Comparison of ENCODE assay signal across 12 mouse cellular contexts in the genomic region with DNA sequence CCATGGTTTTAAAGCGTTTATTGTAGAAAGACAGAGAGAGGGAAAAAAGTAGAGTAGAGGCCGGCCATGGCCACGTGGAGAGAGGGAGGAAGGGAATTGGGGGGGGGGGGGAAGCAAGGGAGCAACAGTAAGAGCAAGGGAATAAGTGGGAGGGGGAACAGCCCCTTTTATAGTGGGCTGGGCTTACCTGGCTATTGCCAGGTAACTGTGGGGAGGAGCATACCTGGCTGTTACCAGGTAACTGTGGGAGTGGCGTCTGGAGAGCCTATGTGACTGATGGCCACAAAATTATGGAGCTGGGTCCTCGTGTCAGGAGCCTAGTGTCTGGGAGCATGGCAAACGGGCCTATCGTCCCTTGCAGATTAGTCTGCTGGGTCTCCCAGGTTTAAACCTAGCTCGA. TPM values are rescaled to one million over a fixed set of nuclear protein-coding genes. Genes with fewer than 3 reads are reported as not detected.
DNase-seq lines count a peak whose midpoint lies in the region; ATAC-seq lines count a peak whose summit lies in the region.
"Had no signal": no experiment of that assay in that cellular context is flagged by ENCODE, and none has a peak within 500 bp of the region (broad histone marks: within the 10 kb centered on the region; RNA-seq: fewer than 3 reads in every experiment).

No protein-coding gene starts in this region.

- H3K27me3 ChIP-seq in heart, embryonic 11.5 days (ENCODE audit: control insufficient read depth, insufficient read depth, low read length), result peaks cover 10% of the 10 kb centered on the region
- no peaks in the 10 kb centered on the region for H3K27me3 ChIP-seq in lung, embryonic 16.5 days (ENCODE audit: control insufficient read depth, insufficient read depth, low read depth, low read length)
- H3K27me3 ChIP-seq in limb, embryonic 10.5 days (ENCODE audit: low read depth, poor library complexity, severe bottlenecking), result peaks cover 31% of the 10 kb centered on the region; the same call in 1 of the 2 replicates
- no peaks in the 10 kb centered on the region for H3K27me3 ChIP-seq in stomach, embryonic 15.5 days (replicated peaks)

- no peak overlapping the region for H3K27ac ChIP-seq in heart, embryonic 11.5 days (ENCODE audit: low read depth, low read length)
- no peak overlapping the region for H3K27ac ChIP-seq in lung, embryonic 16.5 days (ENCODE audit: low read length)
- H3K27ac ChIP-seq in limb, embryonic 10.5 days, result no peak overlapping the region
- no peak overlapping the region for H3K27ac ChIP-seq in stomach, embryonic 15.5 days

- H3K9ac ChIP-seq in heart, embryonic 11.5 days (ENCODE audit: low read depth, low read length), result no peak overlapping the region
- H3K9ac ChIP-seq in lung, embryonic 16.5 days (ENCODE audit: low read length), result peak overlapping the region; percentile 56; the same call in 1 of the 2 replicates
- H3K9ac ChIP-seq in stomach, embryonic 15.5 days, result no peak overlapping the region

- DNase-seq in heart, postnatal 4 days, result no peak
- DNase-seq in lung, postnatal 25 days (ENCODE audit: low spot score), result no peak
- DNase-seq in limb, embryonic 10.5 days (ENCODE audit: low spot score), result no peak
- DNase-seq in urinary bladder, adult 18-20 months (ENCODE audit: low spot score in 2 of 2), result no peak
- no peak for DNase-seq in spleen, adult 12 weeks (ENCODE audit: low spot score)
- DNase-seq: B cell, adult 2 months; cerebellum, postnatal 36 days; right cerebral cortex, adult 18-20 months; thymus, adult 18-20 months had no signal

- no peaks in the 10 kb centered on the region for H3K9me3 ChIP-seq in heart, embryonic 11.5 days (replicated peaks; ENCODE audit: control insufficient read depth, low read length)
- H3K9me3 ChIP-seq in lung, embryonic 16.5 days (ENCODE audit: control insufficient read depth, low read length), result no peaks in the 10 kb centered on the region
- no peaks in the 10 kb centered on the region for H3K9me3 ChIP-seq in limb, embryonic 10.5 days (replicated peaks)
- H3K9me3 ChIP-seq in stomach, embryonic 15.5 days, result no peaks in the 10 kb centered on the region

- H3K4me2 ChIP-seq in heart, embryonic 11.5 days, result peak overlapping the region; percentile 78
- H3K4me2 ChIP-seq in lung, embryonic 16.5 days (ENCODE audit: low read depth, low read length), result peak overlapping the region; percentile 79
- H3K4me2 ChIP-seq in stomach, embryonic 15.5 days, result peak overlapping the region; percentile 81

- no peak for ATAC-seq in heart, embryonic 11.5 days (replicated peaks; ENCODE audit: insufficient number of reproducible peaks, low FRiP score, low TSS enrichment)
- ATAC-seq in lung, embryonic 16.5 days (ENCODE audit: low read depth), result peak; percentile 35; the same call in 1 of the 2 replicates
- peak; percentile 31; the same call in 1 of the 2 replicates for ATAC-seq in stomach, embryonic 15.5 days (ENCODE audit: insufficient read depth, low FRiP score, low read depth)

- H3K4me1 ChIP-seq in heart, embryonic 11.5 days (ENCODE audit: control insufficient read depth, insufficient read depth, low read length), result peaks cover 5% of the 10 kb centered on the region; the same call in 1 of the 2 replicates
- H3K4me1 ChIP-seq in lung, embryonic 16.5 days (replicated peaks; ENCODE audit: control insufficient read depth, insufficient read depth, low read length), result peaks cover 12% of the 10 kb centered on the region
- peaks cover 13% of the 10 kb centered on the region for H3K4me1 ChIP-seq in limb, embryonic 10.5 days
- peaks cover 4% of the 10 kb centered on the region; the same call in 1 of the 2 replicates for H3K4me1 ChIP-seq in stomach, embryonic 15.5 days

- no peaks in the 10 kb centered on the region for H3K36me3 ChIP-seq in heart, embryonic 11.5 days (ENCODE audit: control insufficient read depth, insufficient read depth, low read length)
- no peaks in the 10 kb centered on the region for H3K36me3 ChIP-seq in lung, embryonic 16.5 days (ENCODE audit: control insufficient read depth, insufficient read depth, low read length)
- no peaks in the 10 kb centered on the region for H3K36me3 ChIP-seq in limb, embryonic 10.5 days
- H3K36me3 ChIP-seq in stomach, embryonic 15.5 days, result no peaks in the 10 kb centered on the region

- no peak overlapping the region for H3K4me3 ChIP-seq in heart, embryonic 11.5 days (ENCODE audit: low read depth, low read length)
- peak overlapping the region; percentile 49 for H3K4me3 ChIP-seq in lung, embryonic 16.5 days (ENCODE audit: low read length)
- peak overlapping the region; percentile 54 for H3K4me3 ChIP-seq in limb, embryonic 10.5 days
- H3K4me3 ChIP-seq in stomach, embryonic 15.5 days (replicated peaks), result peak overlapping the region; percentile 38

- WGBS in heart, embryonic 11.5 days (ENCODE audit: insufficient replicate concordance), result 37% methylated on average over 8 of the region's 8 CpGs
- WGBS in lung, embryonic 16.5 days, result 32% methylated on average over 8 of the region's 8 CpGs
- WGBS in limb, embryonic 10.5 days, result 35% methylated on average over 8 of the region's 8 CpGs
- WGBS in stomach, embryonic 15.5 days, result 43% methylated on average over 8 of the region's 8 CpGs

RNA-seq across cellular contexts. Expression of gene Ppp1r36, which starts 18.2 kb away (rescaled TPM):
- polyA plus RNA-seq in heart, embryonic 11.5 days (2014; fragmentation: Nextera tagmentation; extraction: Ambion mirVana), result 2.8 and 3.7 TPM in 2 replicates
- total RNA-seq in heart, postnatal 4 days (2021), result 1 to 10 TPM; 1.6 to 1.8 TPM
- polyA plus RNA-seq in lung, embryonic 16.5 days (2015; fragmentation: Nextera tagmentation; extraction: Ambion mirVana), result 9.1 and 10.4 TPM in 2 replicates
- polyA plus RNA-seq in limb, embryonic 10.5 days (2016; fragmentation: Nextera tagmentation; extraction: Ambion mirVana), result 1.0 and 2.2 TPM in 2 replicates
- 2.9 and 3.2 TPM in 2 replicates for polyA plus RNA-seq in stomach, embryonic 15.5 days (2015; fragmentation: Nextera tagmentation; extraction: Ambion mirVana)

RNA-seq across cellular contexts. Expression of gene Hspa2, which starts 31.6 kb away (rescaled TPM):
- 19.5 and 20.6 TPM in 2 replicates for polyA plus RNA-seq in heart, embryonic 11.5 days (2014; fragmentation: Nextera tagmentation; extraction: Ambion mirVana)
- 10 to 100 TPM; 13.5 to 14.6 TPM for total RNA-seq in heart, postnatal 4 days (2021)
- polyA plus RNA-seq in lung, embryonic 16.5 days (2015; fragmentation: Nextera tagmentation; extraction: Ambion mirVana), result 15.4 and 15.7 TPM in 2 replicates
- polyA plus RNA-seq in limb, embryonic 10.5 days (2016; fragmentation: Nextera tagmentation; extraction: Ambion mirVana), result 4.8 and 4.9 TPM in 2 replicates
- polyA plus RNA-seq in stomach, embryonic 15.5 days (2015; fragmentation: Nextera tagmentation; extraction: Ambion mirVana), result 11.3 and 11.7 TPM in 2 replicates
